Mouse (Mus musculus) embryonic facial prominence, embryonic 14.5 days (tissue): ENCODE results near the gene Rexo5. TPM values are rescaled to one million over a fixed set of nuclear protein-coding genes. Genes with fewer than 3 reads are reported as not detected.

Experiments
- ATAC-seq: fragments of 200-750 bp; cut with Nextera tagmentation; 2 replicates; pipeline ENCODE4 v1.8.0; 2017; ENCODE audit warnings: low read depth, moderate number of reproducible peaks, moderate TSS enrichment
- DNase-seq: peaks from one replicate; pipeline ENCODE4 v3.0.0-alpha.2; 2015; ENCODE audit warnings: low spot score
- H3K27ac ChIP-seq: fragments of 300-500 bp; sonication (generic); replicated peaks from 2 replicates; pipeline ENCODE4 v1.5.1; 2014; ENCODE audit warnings: low read depth, mild to moderate bottlenecking, low read length, moderate library complexity
- H3K27me3 ChIP-seq: fragments of 300-500 bp; sonication (generic); replicated peaks from 2 replicates; pipeline ENCODE4 v1.6.1; 2014; ENCODE audit warnings: low read length; ENCODE audit not compliant: control insufficient read depth, insufficient read depth
- H3K36me3 ChIP-seq: fragments of 300-500 bp; sonication (generic); 2 replicates; pipeline ENCODE4 v1.6.1; 2014; ENCODE audit warnings: low read length, mixed read lengths; ENCODE audit not compliant: control insufficient read depth, insufficient read depth
- H3K4me1 ChIP-seq: fragments of 300-500 bp; sonication (generic); 2 replicates; pipeline ENCODE4 v1.6.1; 2014; ENCODE audit warnings: antibody characterized with exemption, low read length; ENCODE audit not compliant: control insufficient read depth, insufficient read depth
- H3K4me2 ChIP-seq: fragments of 300-500 bp; sonication (generic); 2 replicates; pipeline ENCODE4 v1.6.1; 2014; ENCODE audit warnings: low read depth, mild to moderate bottlenecking, low read length, moderate library complexity, mixed read lengths
- H3K4me3 ChIP-seq: fragments of 300-500 bp; sonication (generic); 2 replicates; pipeline ENCODE4 v1.5.1; 2014; ENCODE audit warnings: low read depth, mild to moderate bottlenecking, low read length
- H3K9ac ChIP-seq: fragments of 300-500 bp; sonication (generic); 2 replicates; pipeline ENCODE4 v1.6.1; 2014; ENCODE audit warnings: low read depth, mild to moderate bottlenecking, low read length, moderate library complexity, mixed read lengths
- H3K9me3 ChIP-seq: fragments of 300-500 bp; sonication (generic); 2 replicates; pipeline ENCODE4 v1.6.1; 2016; ENCODE audit warnings: low read length; ENCODE audit not compliant: control insufficient read depth
- WGBS: fragments of 180-500 bp; shearing (Covaris S2); extraction: QIAGEN DNeasy Blood & Tissue Kit; methylation state at CpG from one replicate; pipeline ENCODE4 v1.1.7; 2014; 5-methylcytosine and 5-hydroxymethylcytosine counted together
- polyA plus RNA-seq: library from polyadenylated mRNA; unstranded; fragments of >200 nt; fragmentation: Nextera tagmentation; extraction: Ambion mirVana; gene quantifications from 2 replicates; pipeline ENCODE4 v1.2.1, GENCODE M21; 2014

Gene Rexo5
- polyA plus RNA-seq, 1 experiment from 2014 or later: 17.8 TPM

DNA sequence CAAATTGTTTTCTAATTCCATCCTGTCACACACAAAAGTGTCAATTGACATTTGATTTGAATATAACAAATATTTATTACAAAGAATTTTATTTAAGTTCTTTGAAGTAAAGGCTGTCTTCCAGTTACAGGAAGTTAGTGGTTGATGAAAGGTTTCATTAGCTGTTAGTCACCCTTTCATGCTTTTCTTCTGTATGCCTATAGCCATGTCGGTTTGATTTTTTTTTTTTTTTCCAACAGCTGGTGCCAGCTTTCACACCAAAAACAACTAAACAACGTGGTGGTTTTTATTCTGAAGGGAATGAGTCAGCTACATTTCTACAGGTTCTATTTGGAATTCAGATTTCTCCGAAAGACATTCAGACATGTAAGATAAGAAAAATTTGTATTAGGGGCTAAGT is 7.2 kb downstream of the Rexo5 start:
- Histone ChIP-seq H3K4me3 (no peak overlapping the region), H3K9ac (no peak overlapping the region), H3K9me3 (no peaks in the 10 kb centered on the region), H3K4me1 (no peaks in the 10 kb centered on the region), H3K27ac (no peak overlapping the region), H3K27me3 (no peaks in the 10 kb centered on the region), H3K36me3 (peaks cover 6% of the 10 kb centered on the region; the same call in 1 of the 2 replicates), H3K4me2 (no peak overlapping the region)
- no peak for DNase-seq
- 79% methylated on average over 3 of the region's 3 CpGs for WGBS
- ATAC-seq: no peak

DNA sequence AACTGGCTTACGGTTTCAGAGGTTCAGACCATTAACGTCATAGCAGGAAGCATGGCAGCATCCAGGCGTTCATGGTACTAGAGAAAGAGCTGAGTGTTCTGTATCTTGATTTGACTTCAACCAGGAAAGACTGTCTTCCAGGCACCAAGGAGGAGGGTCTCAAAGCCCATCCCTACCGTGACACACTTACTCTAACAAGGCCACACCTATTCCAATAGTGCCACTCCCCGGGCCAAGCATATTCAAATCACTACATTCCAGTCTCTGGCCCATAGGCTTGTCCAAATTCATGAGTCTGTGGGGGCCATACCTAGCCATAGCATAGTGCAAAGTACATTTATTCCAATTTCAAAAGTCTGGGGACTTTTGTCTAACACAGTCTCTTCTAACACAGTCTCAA is 13.6 kb downstream of the Rexo5 start:
- Histone ChIP-seq H3K4me2 (no peak overlapping the region), H3K27me3 (no peaks in the 10 kb centered on the region), H3K9ac (no peak overlapping the region), H3K36me3 (peaks cover 41% of the 10 kb centered on the region), H3K9me3 (no peaks in the 10 kb centered on the region), H3K4me3 (no peak overlapping the region), H3K27ac (no peak overlapping the region), H3K4me1 (no peaks in the 10 kb centered on the region)
- WGBS: 92% methylated on average over 5 of the region's 5 CpGs
- DNase-seq: no peak
- no peak for ATAC-seq

DNA sequence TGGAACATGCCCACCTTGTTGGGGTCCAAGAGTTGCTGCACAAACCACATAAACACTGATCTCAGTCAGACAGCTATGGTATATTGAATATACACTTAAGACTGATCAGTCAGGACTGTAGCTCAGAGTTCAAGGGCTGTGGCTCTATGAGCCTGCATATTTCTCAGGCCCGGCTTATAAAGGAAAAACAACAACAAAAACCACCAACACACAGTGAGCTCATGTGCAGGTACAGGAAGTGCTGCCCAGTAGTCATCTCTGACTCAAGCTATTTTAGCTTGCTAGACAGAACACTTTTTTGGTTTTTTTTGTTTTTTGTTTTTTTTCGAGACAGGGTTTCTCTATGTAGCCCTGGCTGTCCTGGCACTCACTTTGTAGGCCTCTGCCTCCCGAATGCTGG is 14.9 kb downstream of the Rexo5 start:
- no peaks in the 10 kb centered on the region for H3K4me1 ChIP-seq
- H3K4me3 ChIP-seq: no peak overlapping the region
- DNase-seq (no peak), ATAC-seq (no peak)
- no peak overlapping the region for H3K4me2 ChIP-seq
- H3K36me3 ChIP-seq: peaks cover 41% of the 10 kb centered on the region
- H3K27me3 ChIP-seq: no peaks in the 10 kb centered on the region
- 93% methylated on average over 3 of the region's 3 CpGs for WGBS
- no peak overlapping the region for H3K9ac ChIP-seq
- H3K9me3 ChIP-seq: no peaks in the 10 kb centered on the region
- H3K27ac ChIP-seq: no peak overlapping the region

DNA sequence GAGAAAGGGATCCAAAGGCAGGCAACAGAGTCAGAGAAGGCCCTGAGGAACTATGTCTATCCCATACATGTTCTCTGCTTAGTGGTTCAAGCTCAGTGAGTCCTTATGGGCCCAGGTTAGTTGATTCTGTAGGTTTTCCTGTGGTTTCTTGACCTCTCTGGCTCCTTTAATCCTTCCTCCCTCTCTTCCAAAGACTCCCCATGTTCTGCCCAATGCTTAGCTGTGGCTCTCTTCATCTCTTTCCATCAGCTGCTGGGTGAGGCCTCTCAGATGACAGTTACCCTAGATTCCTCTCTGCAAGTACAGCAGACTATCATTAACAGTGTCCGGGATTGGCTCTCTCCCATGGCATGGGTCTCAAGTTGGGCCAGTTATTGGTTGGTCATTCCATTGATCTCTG is 41.6 kb downstream of the Rexo5 start:
- no peaks in the 10 kb centered on the region for H3K9me3 ChIP-seq
- DNase-seq (no peak), ATAC-seq (no peak)
- no peak overlapping the region for H3K4me2 ChIP-seq
- no peaks in the 10 kb centered on the region for H3K4me1 ChIP-seq
- no peak overlapping the region for H3K9ac ChIP-seq
- H3K27ac ChIP-seq: no peak overlapping the region
- WGBS: 95% methylated on average over 1 of the region's 1 CpGs
- H3K27me3 ChIP-seq: no peaks in the 10 kb centered on the region
- peaks cover 22% of the 10 kb centered on the region; the same call in 1 of the 2 replicates for H3K36me3 ChIP-seq
- no peak overlapping the region for H3K4me3 ChIP-seq

DNA sequence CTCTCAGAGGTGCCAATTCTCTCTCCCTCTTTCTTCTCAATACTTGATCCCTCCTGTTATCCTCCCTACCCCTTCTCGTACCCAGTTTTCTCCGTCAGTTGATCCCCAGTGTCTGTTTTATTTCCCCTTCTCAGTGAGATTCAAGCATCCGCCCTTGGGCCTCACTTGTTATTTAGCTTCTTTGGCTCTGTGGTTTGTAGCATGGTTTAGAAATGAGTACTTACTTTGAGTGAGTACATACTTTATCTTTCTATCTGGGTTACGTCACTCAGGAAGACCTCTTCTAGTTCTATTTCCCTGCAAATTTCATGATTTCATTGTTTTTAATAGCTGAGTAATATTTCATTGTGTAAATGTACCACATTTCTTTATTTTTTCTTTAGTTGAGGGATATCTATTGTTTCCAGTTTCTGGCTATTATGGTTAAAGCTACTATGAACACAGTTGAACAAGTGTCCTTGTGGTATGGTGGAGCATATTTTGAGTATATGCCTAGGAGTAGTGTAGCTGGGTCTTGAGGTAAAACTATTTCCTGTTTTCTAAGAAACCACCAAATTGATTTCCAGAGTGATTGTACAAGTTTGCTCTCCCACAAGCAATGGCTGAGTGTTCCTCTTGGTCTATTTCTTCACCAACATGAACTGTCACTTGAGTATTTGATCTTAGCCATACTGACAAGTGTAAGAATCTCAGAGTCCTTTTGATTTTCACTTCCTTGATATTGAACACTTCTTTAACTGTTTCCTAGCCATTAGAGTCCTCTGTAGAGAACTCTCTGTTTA is 42.4 kb downstream of the Rexo5 start:
- 98% methylated on average over 4 of the region's 4 CpGs for WGBS
- no peak for ATAC-seq

DNA sequence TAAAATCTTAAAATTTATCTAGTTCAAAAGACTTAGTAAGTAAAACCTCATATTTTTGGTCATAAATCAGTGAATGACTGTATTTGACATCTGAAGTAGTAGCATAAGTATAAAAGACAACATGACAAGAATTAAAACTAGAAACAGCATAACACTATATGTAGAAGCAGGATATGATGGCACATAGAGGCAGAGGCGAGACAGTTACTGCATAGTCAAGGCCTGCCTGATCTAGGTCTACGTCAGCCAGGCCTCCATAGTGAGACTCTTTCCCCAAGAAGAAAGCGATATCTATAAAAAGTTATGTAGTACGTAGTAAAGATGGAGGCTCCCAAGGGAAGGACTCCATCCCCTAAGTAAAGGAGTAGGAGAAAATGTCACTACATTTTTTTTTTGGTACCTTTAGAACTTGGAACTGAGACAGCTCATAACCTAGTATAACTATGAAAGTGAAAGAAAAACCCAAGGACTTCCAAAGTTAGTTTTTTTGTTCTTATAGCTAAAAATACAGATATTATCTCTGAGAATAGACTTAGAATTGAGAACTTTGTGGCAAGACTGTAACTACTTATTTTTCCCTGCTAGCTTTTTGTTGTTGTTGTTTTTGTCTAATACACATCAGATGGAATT is 48.1 kb downstream of the Rexo5 start:
- no peak overlapping the region for H3K27ac ChIP-seq
- WGBS: 93% methylated on average over 4 of the region's 4 CpGs
- DNase-seq (no peak), ATAC-seq (no peak)
- no peaks in the 10 kb centered on the region for H3K4me1 ChIP-seq
- no peaks in the 10 kb centered on the region for H3K9me3 ChIP-seq
- H3K4me3 ChIP-seq: no peak overlapping the region
- H3K9ac ChIP-seq: no peak overlapping the region
- peaks cover 30% of the 10 kb centered on the region; the same call in 1 of the 2 replicates for H3K36me3 ChIP-seq
- H3K27me3 ChIP-seq: no peaks in the 10 kb centered on the region
- no peak overlapping the region for H3K4me2 ChIP-seq

More for the DNA sequence above, 42.4 kb downstream of the Rexo5 start:
- H3K4me2 ChIP-seq: no peak overlapping the region
- no peak overlapping the region for H3K9ac ChIP-seq
- no peaks in the 10 kb centered on the region for H3K9me3 ChIP-seq
- no peaks in the 10 kb centered on the region for H3K4me1 ChIP-seq
- H3K27ac ChIP-seq: no peak overlapping the region
- no peak overlapping the region for H3K4me3 ChIP-seq
- peaks cover 22% of the 10 kb centered on the region; the same call in 1 of the 2 replicates for H3K36me3 ChIP-seq
- no peak for DNase-seq
- H3K27me3 ChIP-seq: no peaks in the 10 kb centered on the region

DNA sequence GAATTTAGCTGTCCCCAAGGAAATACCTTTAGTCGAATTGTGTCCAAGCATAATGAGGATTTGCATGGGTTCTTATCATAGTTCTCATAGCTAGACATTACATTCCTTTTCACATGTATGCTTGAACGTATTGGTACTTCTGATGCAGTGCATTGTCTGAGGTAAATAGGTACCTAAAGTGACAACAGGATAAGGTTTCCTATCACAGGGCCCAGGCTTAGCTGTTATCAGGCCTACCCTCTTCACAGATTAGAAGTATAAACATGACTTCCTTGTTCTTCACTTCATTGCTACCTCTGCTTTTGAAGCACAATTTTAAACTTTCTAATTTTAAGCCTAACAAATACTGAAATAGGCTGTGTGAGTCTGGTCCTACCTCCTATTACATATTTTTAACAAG is 51.7 kb downstream of the Rexo5 start:
- Histone ChIP-seq H3K9ac (no peak overlapping the region), H3K27ac (no peak overlapping the region), H3K27me3 (no peaks in the 10 kb centered on the region), H3K4me3 (no peak overlapping the region), H3K4me1 (no peaks in the 10 kb centered on the region), H3K4me2 (no peak overlapping the region), H3K9me3 (no peaks in the 10 kb centered on the region), H3K36me3 (peaks cover 36% of the 10 kb centered on the region; the same call in 1 of the 2 replicates)
- DNase-seq: no peak
- ATAC-seq: no peak
- 88% methylated on average over 2 of the region's 2 CpGs for WGBS

DNA sequence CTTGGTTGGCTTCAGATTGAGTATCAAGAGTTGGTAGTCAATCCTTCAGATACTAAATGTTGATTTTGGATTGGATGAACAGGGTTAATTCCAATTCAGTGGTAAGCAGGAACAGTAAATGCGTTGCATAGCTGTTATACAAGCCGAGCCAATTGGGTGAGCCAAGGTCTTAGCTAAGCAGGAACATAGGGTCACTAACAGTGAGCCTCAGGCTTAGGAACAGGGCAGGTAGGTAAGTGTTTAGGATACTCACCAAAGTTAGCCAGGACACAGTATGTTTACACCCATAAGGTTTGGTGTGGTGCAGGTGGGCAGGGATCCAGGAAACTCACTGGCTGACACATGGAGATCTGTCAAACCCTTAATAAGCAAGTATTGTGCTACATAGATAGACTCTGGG is 53.6 kb downstream of the Rexo5 start:
- no peak for DNase-seq
- no peak overlapping the region for H3K27ac ChIP-seq
- no peak overlapping the region for H3K9ac ChIP-seq
- WGBS: 78% methylated on average over 2 of the region's 2 CpGs
- ATAC-seq: no peak
- H3K4me3 ChIP-seq: no peak overlapping the region
- H3K36me3 ChIP-seq: peaks cover 40% of the 10 kb centered on the region; the same call in 1 of the 2 replicates
- no peaks in the 10 kb centered on the region for H3K9me3 ChIP-seq
- H3K4me1 ChIP-seq: no peaks in the 10 kb centered on the region
- H3K4me2 ChIP-seq: no peak overlapping the region
- no peaks in the 10 kb centered on the region for H3K27me3 ChIP-seq
